Mouse (Mus musculus) ovary, postnatal 36 days (tissue): Measurements from ENCODE around the gene Mvb12a.

Experiments used
- DNase-seq: peaks from one replicate; pipeline ENCODE4 v3.0.0; 2022; ENCODE audit warnings: low spot score, mixed read lengths

Gene Mvb12a

DNA sequence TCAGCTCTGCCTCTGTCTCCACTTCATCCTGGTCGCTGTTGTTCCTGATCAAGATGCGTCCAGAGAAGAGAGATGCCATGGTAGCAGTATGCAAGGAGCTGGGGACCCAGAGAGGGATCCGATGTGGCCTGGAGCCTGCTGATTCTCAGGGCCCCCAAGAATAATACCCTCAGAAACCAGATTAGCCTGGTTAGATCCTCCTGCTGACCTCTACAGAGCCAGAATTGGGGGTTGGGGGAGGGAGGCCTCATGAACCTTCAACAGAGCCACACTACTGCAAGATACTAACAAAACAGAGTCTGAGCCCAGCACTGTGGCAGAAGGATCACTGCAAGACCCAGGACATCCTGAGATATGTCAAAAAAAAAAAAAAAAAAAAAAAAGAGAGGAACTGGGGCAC lies 23.8 kb downstream of the Mvb12a start, which contains the start of gene Nxnl1:
Gene Nxnl1, minus strand, starts transcription at position 101 of the 400 bp plus-strand sequence.
- DNase-seq: no peak

DNA sequence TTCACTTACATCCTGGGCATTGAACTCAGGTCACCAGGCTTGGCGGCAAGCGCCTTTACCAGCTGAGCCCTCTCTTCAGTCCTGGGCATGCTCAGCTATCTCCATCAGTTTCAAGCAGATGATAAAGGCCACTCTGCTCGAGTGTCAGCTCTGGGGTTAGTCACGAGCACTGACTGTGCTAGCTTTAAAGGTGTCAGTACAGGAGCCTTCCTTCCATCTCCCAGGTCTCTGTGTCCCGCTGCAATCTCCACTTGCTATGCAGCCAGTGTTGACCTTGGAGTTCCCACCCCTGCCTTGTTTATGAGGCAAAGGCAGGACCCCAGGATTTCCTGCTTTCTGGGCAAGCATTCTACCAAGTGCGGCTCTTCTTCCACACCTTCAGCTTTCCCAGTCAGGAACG lies 24.9 kb downstream of the Mvb12a start:
- DNase-seq: no peak

DNA sequence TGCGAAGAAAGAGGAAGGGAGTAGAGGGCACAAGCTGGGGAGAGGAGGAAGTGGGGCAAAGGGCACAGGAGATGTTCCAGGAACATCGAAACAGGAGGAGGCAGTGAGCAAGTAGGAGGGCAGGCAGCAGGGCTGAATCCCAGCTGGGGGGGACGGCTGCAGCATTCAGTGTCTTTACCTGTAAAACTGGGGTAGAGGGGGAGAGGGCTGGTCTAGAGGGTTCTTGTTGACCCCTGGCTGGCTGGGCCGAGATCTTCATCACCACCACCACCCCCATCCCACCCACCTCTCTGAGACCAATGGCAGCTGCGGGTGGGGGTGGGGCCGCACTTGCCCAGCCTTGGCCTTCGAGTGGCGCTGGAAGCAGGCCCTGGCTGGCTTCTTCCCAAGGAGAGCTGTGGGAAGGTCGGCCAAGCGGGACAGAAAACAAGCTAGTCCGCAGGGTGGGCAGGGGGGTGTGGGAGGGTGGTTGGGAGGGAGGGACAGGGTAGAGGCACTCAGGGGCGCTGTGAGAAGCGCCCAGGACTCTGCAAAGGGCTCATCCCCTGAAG lies 25.7 kb downstream of the Mvb12a start, which contains the start of gene Slc27a1:
Gene Slc27a1, plus strand, starts transcription at position 496 of the 551 bp plus-strand sequence.
- DNase-seq: peak; percentile 91

DNA sequence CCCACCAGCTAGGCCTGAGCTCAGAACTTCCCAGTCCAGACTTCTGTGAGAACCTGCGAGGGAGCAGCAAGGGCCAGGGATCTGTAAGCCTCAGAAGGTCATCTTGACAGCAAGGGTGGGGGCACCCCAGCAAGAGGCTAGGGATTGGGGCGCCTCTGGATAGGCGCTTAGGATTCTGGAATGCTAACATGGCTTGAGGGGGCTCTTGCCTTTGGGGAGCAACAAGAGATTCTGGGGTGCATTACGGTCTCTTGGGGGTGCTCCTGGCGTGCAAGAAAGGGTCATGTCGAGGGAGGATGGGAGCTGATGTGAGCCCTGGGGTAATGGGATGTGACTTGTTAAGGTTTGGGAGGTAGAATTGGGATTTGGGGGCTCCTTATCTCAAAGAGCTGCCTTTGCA lies 26.2 kb downstream of the Mvb12a start:
- DNase-seq: no peak

DNA sequence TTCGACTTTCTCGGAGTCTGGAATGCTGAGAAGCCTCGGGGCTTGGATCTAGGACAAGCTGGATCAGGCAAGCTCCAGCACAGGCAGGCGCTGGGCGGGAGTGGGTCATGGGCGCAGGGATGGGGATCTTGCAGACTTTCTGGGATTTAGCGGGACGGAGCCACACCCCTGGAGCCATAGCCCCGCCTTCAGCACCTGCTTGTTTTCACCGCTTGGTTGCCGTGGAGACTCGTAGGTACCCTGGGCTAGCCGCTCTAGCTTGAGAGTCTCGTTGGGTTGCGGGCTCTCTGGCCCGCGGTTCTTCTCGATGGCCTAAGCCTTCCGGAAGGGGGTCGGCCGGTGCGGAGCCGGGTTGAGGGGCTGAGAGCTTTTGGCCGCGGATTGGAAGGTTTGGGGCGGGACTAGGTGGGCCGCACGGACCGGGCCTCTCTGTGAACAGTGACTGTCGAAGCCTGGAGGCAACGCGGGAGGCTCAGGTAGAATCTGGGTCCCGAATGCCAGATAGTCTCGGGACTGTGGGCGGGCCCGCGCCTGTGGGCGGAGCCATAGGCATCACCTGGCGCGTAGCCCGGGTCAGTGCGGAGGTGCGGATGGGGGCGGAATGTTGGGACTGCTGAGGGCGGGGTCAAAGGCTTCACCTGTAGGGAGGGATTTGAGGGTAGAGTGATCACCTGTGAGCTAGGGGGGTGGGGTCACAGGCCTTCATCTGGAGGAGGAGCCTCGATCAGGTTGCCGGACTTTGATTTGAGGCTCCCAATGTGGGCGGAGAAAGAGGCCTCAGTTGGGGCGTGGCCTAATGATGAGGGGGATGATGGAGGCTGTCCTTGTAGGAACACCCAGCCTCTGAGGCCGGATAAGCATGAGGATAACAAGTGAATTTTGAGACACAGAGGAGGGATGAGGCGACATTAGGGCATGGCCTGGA lies 26.9 kb downstream of the Mvb12a start:
- peak; percentile 89 for DNase-seq

- DNase-seq: peak; percentile 91
Observed at GRCm38 (mm10) chr8:71570291-71570954, 27.7 kb downstream of the Mvb12a start.

DNA sequence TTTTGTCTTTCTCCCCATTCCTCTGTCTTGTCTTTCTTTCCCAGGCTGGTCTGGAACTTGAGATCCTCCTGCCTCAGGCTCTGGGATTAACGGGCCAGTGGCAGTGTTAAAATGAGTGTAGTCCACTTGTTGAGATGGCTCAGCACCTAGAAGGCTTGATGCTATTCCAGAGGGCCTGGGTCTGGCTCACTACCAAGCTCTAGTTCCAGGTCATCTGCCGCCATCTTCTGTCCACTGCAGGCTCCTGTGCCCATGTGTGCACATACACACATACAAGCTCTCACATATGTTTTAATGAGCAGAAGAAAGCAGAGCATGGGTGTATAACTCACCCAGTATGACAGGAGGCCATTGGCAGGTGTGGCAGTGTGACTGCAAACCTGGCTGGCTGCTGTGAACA lies 29.4 kb downstream of the Mvb12a start:
- no peak for DNase-seq

DNA sequence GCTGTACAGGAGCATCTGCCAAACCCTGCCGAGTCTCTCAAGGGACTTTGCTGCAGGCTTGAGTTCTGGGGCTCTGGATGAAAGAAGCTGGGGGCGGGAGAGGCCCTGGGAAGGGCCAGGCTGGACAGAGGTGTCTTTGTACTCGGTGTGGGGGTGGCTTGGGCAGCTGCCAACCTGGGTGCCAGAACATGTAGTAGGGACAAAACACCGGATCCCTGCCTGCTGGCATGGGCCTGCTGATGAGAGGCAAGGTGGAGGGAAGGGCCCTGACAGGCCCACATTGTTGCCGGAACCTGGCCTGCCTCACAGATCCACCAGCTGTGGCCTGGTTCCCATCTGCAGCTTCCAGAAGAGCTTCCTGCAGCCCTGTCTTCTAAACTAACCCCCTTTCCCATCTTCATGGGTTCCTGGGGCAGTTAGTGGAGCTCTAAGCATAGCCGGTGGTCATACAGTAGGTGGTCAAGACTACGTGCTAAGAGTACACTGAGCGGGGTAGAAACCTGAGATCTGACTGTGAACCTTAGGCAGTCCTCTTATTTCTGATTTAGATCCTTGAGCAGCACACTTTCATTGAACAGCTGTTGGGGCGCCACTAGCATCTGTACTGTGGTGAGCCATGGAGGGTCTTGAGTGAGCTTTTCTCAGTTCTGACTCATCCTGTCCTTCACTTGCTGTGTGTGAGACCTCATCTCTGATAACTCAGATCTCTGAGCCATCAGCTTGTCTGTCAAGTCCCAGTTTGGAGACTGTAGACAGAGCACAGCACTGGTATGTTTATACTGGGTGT lies 30.3 kb downstream of the Mvb12a start:
- peak; percentile 82 for DNase-seq

GRCm38 (mm10) chr8:71574426-71574825 lies 31.7 kb downstream of the Mvb12a start:
- DNase-seq: no peak

DNA sequence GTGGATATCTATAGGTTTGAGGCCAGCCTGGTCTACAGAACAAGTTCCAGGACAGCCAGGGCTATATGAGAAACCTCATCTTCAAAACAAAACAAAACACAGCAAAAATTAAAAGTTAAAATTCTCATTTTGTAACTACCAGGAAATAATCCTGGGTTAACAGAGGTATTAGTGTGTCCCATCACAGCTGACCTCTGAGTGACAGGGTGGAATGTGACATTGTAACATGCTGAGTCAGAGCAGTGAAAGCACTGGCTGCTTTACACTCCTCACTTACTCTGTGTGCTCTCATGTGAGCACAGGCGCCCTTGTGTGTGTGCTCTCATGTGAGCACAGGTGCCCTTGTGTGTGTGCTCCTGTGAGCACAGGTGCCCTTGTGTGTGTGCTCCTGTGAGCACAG lies 32.3 kb downstream of the Mvb12a start:
- no peak for DNase-seq

DNA sequence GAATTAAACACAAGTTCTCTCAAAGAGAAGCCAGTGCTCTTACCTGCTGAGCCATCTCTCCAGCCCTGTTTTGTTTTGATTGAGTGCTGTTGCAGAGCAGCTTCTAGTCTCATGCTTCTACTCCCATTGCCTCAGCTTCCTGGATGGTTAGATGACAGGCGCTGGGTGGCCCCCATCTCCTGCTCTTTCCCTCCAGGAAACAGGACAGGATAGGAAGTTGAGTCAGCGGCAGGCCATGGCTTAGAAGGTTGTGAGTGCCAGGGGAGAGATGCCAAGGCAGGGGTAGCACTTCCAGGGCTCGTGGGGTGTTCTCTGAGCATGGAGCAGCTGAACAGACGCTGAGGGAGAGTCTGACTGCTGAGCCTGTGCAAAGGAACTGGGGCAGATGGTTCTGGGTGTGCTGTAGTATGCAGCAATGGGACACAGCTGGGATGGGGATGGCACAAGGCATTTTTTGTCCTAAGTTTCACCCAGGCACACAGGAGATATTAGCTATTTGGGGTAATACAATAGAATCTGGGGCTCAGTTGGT lies 35.2 kb downstream of the Mvb12a start:
- no peak for DNase-seq

DNA sequence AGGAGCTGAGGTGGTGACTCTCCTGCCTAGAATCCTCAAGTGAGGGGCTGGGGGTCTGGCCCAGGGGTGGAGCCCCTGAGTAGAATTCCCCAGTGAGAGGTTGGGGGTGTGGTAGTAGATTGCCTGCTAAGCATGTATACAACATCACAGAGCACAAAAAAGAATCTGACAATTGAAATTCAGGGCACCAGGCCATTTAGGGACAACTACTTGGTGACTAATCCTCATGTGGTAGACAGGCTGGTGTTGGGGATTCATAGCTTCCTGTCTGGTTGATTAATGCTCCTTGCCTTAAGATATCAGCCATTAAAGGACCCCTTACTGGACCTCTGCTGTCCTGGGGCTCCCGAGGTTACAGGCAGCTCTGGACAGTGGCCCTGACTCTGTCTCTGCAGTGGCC lies 36.3 kb downstream of the Mvb12a start:
- DNase-seq: no peak

DNA sequence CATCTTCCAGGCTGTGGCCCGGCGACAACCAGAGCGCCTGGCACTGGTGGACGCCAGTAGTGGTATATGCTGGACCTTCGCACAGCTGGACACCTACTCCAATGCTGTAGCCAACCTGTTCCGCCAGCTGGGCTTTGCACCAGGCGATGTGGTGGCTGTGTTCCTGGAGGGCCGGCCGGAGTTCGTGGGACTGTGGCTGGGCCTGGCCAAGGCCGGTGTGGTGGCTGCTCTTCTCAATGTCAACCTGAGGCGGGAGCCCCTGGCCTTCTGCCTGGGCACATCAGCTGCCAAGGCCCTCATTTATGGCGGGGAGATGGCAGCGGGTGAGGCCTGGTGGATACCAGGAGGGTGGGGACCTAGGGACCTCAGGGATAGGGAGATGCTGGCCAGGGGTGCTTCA lies 36.8 kb downstream of the Mvb12a start:
- peak; percentile 57 for DNase-seq

GRCm38 (mm10) chr8:71580201-71580600 lies 37.5 kb downstream of the Mvb12a start:
- no peak for DNase-seq

- peak; percentile 55 for DNase-seq
Observed at GRCm38 (mm10) chr8:71586891-71587290, 44.2 kb downstream of the Mvb12a start.

DNA sequence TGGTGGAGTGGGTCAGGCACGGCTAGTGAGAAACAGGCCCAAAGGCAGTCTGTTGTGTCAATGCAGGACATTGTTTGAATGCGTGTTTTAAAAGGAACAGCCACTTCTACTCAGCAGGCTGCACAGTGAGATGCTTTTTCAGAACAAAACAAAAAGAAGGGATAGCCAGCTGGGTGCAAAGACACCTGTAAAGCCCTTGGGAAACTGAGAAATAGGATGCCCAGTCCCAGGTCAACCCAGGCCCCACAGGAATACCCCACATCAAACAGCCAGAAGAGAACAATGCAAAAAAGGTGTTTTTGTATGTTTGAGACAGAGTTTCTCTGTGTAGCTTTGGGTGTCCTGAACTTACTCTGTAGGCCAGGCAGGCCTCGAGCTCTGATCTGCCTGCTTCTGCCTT lies 46.0 kb downstream of the Mvb12a start:
- DNase-seq: no peak

DNA sequence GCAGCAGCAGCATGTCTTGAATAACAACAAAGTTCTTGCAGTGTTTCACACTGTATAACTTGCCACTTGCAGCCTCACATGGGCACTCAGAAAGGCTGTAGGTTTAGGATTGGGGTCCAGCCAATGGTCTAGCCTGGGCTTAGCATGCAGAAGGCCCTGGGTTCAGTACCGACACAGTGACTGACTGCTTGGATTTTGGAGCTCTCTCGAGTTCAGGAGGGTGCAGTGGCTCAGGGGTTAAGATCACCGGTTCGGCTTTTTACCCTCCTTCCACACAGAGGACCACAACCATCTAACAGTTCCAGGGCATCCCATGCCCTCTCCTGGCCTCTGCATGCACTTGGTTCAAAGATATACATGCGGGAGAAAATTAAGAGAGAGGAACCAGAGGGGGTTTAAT lies 48.3 kb downstream of the Mvb12a start:
- DNase-seq: no peak

GRCm38 (mm10) chr8:71591471-71592373 lies 49.0 kb downstream of the Mvb12a start, which contains the start of gene Pgls:
Gene Pgls (plus strand): TSS chr8:71592176.
- DNase-seq: peak; percentile 96

DNA sequence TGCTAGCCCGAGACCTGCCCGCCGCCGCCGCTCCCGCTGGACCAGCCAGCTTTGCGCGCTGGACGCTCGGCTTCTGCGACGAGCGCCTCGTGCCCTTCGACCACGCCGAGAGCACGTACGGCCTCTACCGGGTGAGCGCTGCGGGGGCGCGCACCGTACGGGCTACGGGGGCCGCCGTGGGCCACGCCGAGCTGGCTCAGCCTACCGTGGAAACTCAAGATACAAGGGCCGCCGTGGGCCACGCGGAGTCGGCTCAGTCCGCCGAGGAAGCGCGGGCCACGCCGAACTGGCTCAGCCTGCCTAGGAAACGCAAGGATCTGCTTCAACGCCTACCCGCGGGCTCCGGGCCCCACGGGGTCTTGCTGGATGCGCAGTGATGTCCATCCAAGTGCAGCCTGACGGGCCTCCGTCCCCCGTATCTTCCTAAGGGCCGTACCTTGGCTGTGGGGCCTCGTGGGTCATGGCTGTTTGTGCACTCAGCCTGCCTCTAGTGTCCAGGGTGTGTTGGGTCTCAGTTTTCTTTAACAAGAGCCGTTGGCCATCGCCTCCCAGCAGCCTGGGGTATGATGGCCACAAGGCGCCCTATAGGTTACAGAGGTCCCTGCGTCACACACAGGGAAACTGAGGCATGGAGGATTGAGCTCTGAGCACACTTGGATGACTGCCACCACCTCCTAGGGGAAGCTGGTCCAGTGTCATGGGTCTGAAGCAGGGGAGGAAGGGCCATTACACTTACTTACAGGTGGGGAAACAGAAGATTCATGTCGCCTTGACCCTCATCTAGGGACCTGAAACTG lies 49.9 kb downstream of the Mvb12a start:
- peak; percentile 83 for DNase-seq
